Mouse (Mus musculus): Measurements from ENCODE around the gene Ugcg. TPM values are rescaled to one million over a fixed set of nuclear protein-coding genes. Genes with fewer than 3 reads are reported as not detected.

Ugcg gene
- polyA plus RNA-seq, 1 experiment from 2014 or later = 26.6 TPM

GRCm38 (mm10) chr4:59214695-59215094 lies 25.6 kb downstream of the Ugcg start:
- no peak overlapping the region for H3K4me3 ChIP-seq (ENCODE audit: low read depth, low read length)
- no peak overlapping the region for H3K9ac ChIP-seq (replicated peaks; ENCODE audit: low read depth, low read length)
- 95% methylated on average over 5 of the region's 5 CpGs for WGBS
- no peaks in the 10 kb centered on the region for H3K4me1 ChIP-seq (ENCODE audit: control insufficient read depth, insufficient read depth, low read length)
- H3K9me3 ChIP-seq (ENCODE audit: control insufficient read depth, low read length) = no peaks in the 10 kb centered on the region
- H3K27ac ChIP-seq (ENCODE audit: low read depth, low read length) = no peak overlapping the region
- H3K4me2 ChIP-seq (ENCODE audit: low read depth, low read length) = no peak overlapping the region
- ATAC-seq (ENCODE audit: low read depth) = no peak
- peaks cover 3% of the 10 kb centered on the region; the same call in 1 of the 2 replicates for H3K36me3 ChIP-seq (ENCODE audit: control insufficient read depth, insufficient read depth, low read length)
- no peaks in the 10 kb centered on the region for H3K27me3 ChIP-seq (ENCODE audit: control insufficient read depth, insufficient read depth, low read length)

- Histone ChIP-seq H3K4me3 (ENCODE audit: low read depth, low read length) (no peak overlapping the region), H3K27me3 (ENCODE audit: control insufficient read depth, insufficient read depth, low read length) (no peaks in the 10 kb centered on the region), H3K9me3 (ENCODE audit: control insufficient read depth, low read length) (no peaks in the 10 kb centered on the region), H3K4me2 (ENCODE audit: low read depth, low read length) (no peak overlapping the region), H3K9ac (replicated peaks; ENCODE audit: low read depth, low read length) (no peak overlapping the region), H3K4me1 (ENCODE audit: control insufficient read depth, insufficient read depth, low read length) (no peaks in the 10 kb centered on the region), H3K36me3 (ENCODE audit: control insufficient read depth, insufficient read depth, low read length) (peaks cover 3% of the 10 kb centered on the region; the same call in 1 of the 2 replicates), H3K27ac (ENCODE audit: low read depth, low read length) (no peak overlapping the region)
- no peak for ATAC-seq (ENCODE audit: low read depth)
- 91% methylated on average over 3 of the region's 3 CpGs for WGBS
Measured at GRCm38 (mm10) chr4:59215585-59215984, 26.5 kb downstream of the Ugcg start.

GRCm38 (mm10) chr4:59217101-59217500 lies 28.0 kb downstream of the Ugcg start:
- H3K36me3 ChIP-seq (ENCODE audit: control insufficient read depth, insufficient read depth, low read length) = peaks cover 3% of the 10 kb centered on the region; the same call in 1 of the 2 replicates
- H3K9me3 ChIP-seq (ENCODE audit: control insufficient read depth, low read length) = no peaks in the 10 kb centered on the region
- H3K9ac ChIP-seq (replicated peaks; ENCODE audit: low read depth, low read length) = no peak overlapping the region
- no peak overlapping the region for H3K27ac ChIP-seq (ENCODE audit: low read depth, low read length)
- no peaks in the 10 kb centered on the region for H3K27me3 ChIP-seq (ENCODE audit: control insufficient read depth, insufficient read depth, low read length)
- no peak overlapping the region for H3K4me2 ChIP-seq (ENCODE audit: low read depth, low read length)
- no peak overlapping the region for H3K4me3 ChIP-seq (ENCODE audit: low read depth, low read length)
- 94% methylated on average over 7 of the region's 7 CpGs for WGBS
- ATAC-seq (ENCODE audit: low read depth) = no peak
- no peaks in the 10 kb centered on the region for H3K4me1 ChIP-seq (ENCODE audit: control insufficient read depth, insufficient read depth, low read length)

- Histone ChIP-seq H3K9me3 (ENCODE audit: control insufficient read depth, low read length) (no peaks in the 10 kb centered on the region), H3K27ac (ENCODE audit: low read depth, low read length) (no peak overlapping the region), H3K9ac (replicated peaks; ENCODE audit: low read depth, low read length) (no peak overlapping the region), H3K27me3 (ENCODE audit: control insufficient read depth, insufficient read depth, low read length) (no peaks in the 10 kb centered on the region), H3K4me1 (ENCODE audit: control insufficient read depth, insufficient read depth, low read length) (no peaks in the 10 kb centered on the region), H3K36me3 (ENCODE audit: control insufficient read depth, insufficient read depth, low read length) (peaks cover 7% of the 10 kb centered on the region; the same call in 1 of the 2 replicates), H3K4me3 (ENCODE audit: low read depth, low read length) (no peak overlapping the region), H3K4me2 (ENCODE audit: low read depth, low read length) (no peak overlapping the region)
- no peak for ATAC-seq (ENCODE audit: low read depth)
- 86% methylated on average over 7 of the region's 7 CpGs for WGBS
Measured at GRCm38 (mm10) chr4:59218154-59218553, 29.1 kb downstream of the Ugcg start.

- Histone ChIP-seq H3K4me1 (ENCODE audit: control insufficient read depth, insufficient read depth, low read length) (no peaks in the 10 kb centered on the region), H3K4me3 (ENCODE audit: low read depth, low read length) (no peak overlapping the region), H3K4me2 (ENCODE audit: low read depth, low read length) (no peak overlapping the region), H3K27me3 (ENCODE audit: control insufficient read depth, insufficient read depth, low read length) (no peaks in the 10 kb centered on the region), H3K9me3 (ENCODE audit: control insufficient read depth, low read length) (no peaks in the 10 kb centered on the region), H3K9ac (replicated peaks; ENCODE audit: low read depth, low read length) (no peak overlapping the region), H3K36me3 (ENCODE audit: control insufficient read depth, insufficient read depth, low read length) (peaks cover 14% of the 10 kb centered on the region; the same call in 1 of the 2 replicates), H3K27ac (ENCODE audit: low read depth, low read length) (no peak overlapping the region)
- 94% methylated on average over 9 of the region's 9 CpGs for WGBS
- ATAC-seq (ENCODE audit: low read depth) = no peak
Measured at GRCm38 (mm10) chr4:59222226-59222625, 33.2 kb downstream of the Ugcg start.

GRCm38 (mm10) chr4:59223055-59223615 lies 34.1 kb downstream of the Ugcg start:
- no peak for ATAC-seq (ENCODE audit: low read depth)
- H3K9ac ChIP-seq (replicated peaks; ENCODE audit: low read depth, low read length) = no peak overlapping the region
- no peaks in the 10 kb centered on the region for H3K27me3 ChIP-seq (ENCODE audit: control insufficient read depth, insufficient read depth, low read length)
- no peak overlapping the region for H3K27ac ChIP-seq (ENCODE audit: low read depth, low read length)
- WGBS = 91% methylated on average over 5 of the region's 5 CpGs
- H3K4me3 ChIP-seq (ENCODE audit: low read depth, low read length) = no peak overlapping the region
- H3K4me1 ChIP-seq (ENCODE audit: control insufficient read depth, insufficient read depth, low read length) = no peaks in the 10 kb centered on the region
- H3K9me3 ChIP-seq (ENCODE audit: control insufficient read depth, low read length) = no peaks in the 10 kb centered on the region
- peaks cover 12% of the 10 kb centered on the region; the same call in 1 of the 2 replicates for H3K36me3 ChIP-seq (ENCODE audit: control insufficient read depth, insufficient read depth, low read length)
- no peak overlapping the region for H3K4me2 ChIP-seq (ENCODE audit: low read depth, low read length)

- 96% methylated on average over 4 of the region's 4 CpGs for WGBS
- H3K9me3 ChIP-seq (ENCODE audit: control insufficient read depth, low read length) = no peaks in the 10 kb centered on the region
- no peak for ATAC-seq (ENCODE audit: low read depth)
Measured at GRCm38 (mm10) chr4:59224889-59225288, 35.8 kb downstream of the Ugcg start.

GRCm38 (mm10) chr4:59227047-59227446 lies 38.0 kb downstream of the Ugcg start:
- H3K36me3 ChIP-seq (ENCODE audit: control insufficient read depth, insufficient read depth, low read length) = peaks cover 12% of the 10 kb centered on the region; the same call in 1 of the 2 replicates
- H3K4me1 ChIP-seq (ENCODE audit: control insufficient read depth, insufficient read depth, low read length) = no peaks in the 10 kb centered on the region
- WGBS = 97% methylated on average over 9 of the region's 9 CpGs
- H3K9ac ChIP-seq (replicated peaks; ENCODE audit: low read depth, low read length) = no peak overlapping the region
- no peaks in the 10 kb centered on the region for H3K27me3 ChIP-seq (ENCODE audit: control insufficient read depth, insufficient read depth, low read length)
- no peak overlapping the region for H3K4me2 ChIP-seq (ENCODE audit: low read depth, low read length)
- no peaks in the 10 kb centered on the region for H3K9me3 ChIP-seq (ENCODE audit: control insufficient read depth, low read length)
- H3K4me3 ChIP-seq (ENCODE audit: low read depth, low read length) = no peak overlapping the region
- no peak for ATAC-seq (ENCODE audit: low read depth)
- no peak overlapping the region for H3K27ac ChIP-seq (ENCODE audit: low read depth, low read length)

More at GRCm38 (mm10) chr4:59224889-59225288, 35.8 kb downstream of the Ugcg start:
- Histone ChIP-seq H3K27ac (ENCODE audit: low read depth, low read length) (no peak overlapping the region), H3K27me3 (ENCODE audit: control insufficient read depth, insufficient read depth, low read length) (no peaks in the 10 kb centered on the region), H3K4me1 (ENCODE audit: control insufficient read depth, insufficient read depth, low read length) (no peaks in the 10 kb centered on the region), H3K4me3 (ENCODE audit: low read depth, low read length) (no peak overlapping the region), H3K36me3 (ENCODE audit: control insufficient read depth, insufficient read depth, low read length) (peaks cover 12% of the 10 kb centered on the region; the same call in 1 of the 2 replicates), H3K9ac (replicated peaks; ENCODE audit: low read depth, low read length) (no peak overlapping the region), H3K4me2 (ENCODE audit: low read depth, low read length) (no peak overlapping the region)

GRCm38 (mm10) chr4:59228951-59229350 lies 39.9 kb downstream of the Ugcg start:
- Histone ChIP-seq H3K4me3 (ENCODE audit: low read depth, low read length) (no peak overlapping the region), H3K36me3 (ENCODE audit: control insufficient read depth, insufficient read depth, low read length) (no peaks in the 10 kb centered on the region), H3K27ac (ENCODE audit: low read depth, low read length) (no peak overlapping the region), H3K9me3 (ENCODE audit: control insufficient read depth, low read length) (no peaks in the 10 kb centered on the region), H3K4me2 (ENCODE audit: low read depth, low read length) (no peak overlapping the region), H3K27me3 (ENCODE audit: control insufficient read depth, insufficient read depth, low read length) (no peaks in the 10 kb centered on the region), H3K4me1 (ENCODE audit: control insufficient read depth, insufficient read depth, low read length) (no peaks in the 10 kb centered on the region), H3K9ac (replicated peaks; ENCODE audit: low read depth, low read length) (no peak overlapping the region)
- no peak for ATAC-seq (ENCODE audit: low read depth)

All from neural tube, embryonic 14.5 days (tissue).